Mouse (Mus musculus): ENCODE data around the gene Mcur1.

GRCm38 (mm10) chr13:43565346-43565745 is 5.4 kb upstream of the Mcur1 start:
- TF ChIP-seq POLR2A (IDR thresholded peaks at IDR 0.05; ENCODE audit: borderline replicate concordance, extremely low read depth, insufficient read depth, insufficient read length, poor library complexity, severe bottlenecking) = no peak
- TF ChIP-seq CTCF (IDR thresholded peaks at IDR 0.05; ENCODE audit: borderline replicate concordance, extremely low read depth, insufficient read depth, insufficient read length) = peak; percentile 92
